Mouse (Mus musculus) adrenal gland, postnatal 10 days (tissue): ENCODE results near the gene Rac3. TPM values are rescaled to one million over a fixed set of nuclear protein-coding genes. Genes with fewer than 3 reads are reported as not detected.
"Not testable (repeated sequence)": the region's sequence is repeated elsewhere in the genome, so short reads cannot be mapped to it uniquely, and the experiment has no call there.

ENCODE experiments used
- DNase-seq: peaks from one replicate; pipeline ENCODE4 v3.0.0; 2021; ENCODE audit warnings: mixed read lengths
- total RNA-seq, 2 experiments: library from RNA; stranded (reverse); gene quantifications; 2 replicates each; pipeline ENCODE4 v1.2.3; 2021

Gene Rac3
- total RNA-seq, 2 experiments from 2014 or later = 3.8 to 9.5 TPM

- no peak for DNase-seq
Measured at GRCm38 (mm10) chr11:120727564-120727963, 6.3 kb downstream of the Rac3 start.

GRCm38 (mm10) chr11:120728530-120729240 is 7.4 kb downstream of the Rac3 start:
- DNase-seq = no peak

- not testable (repeated sequence) for DNase-seq
Measured at GRCm38 (mm10) chr11:120729432-120730050, 8.3 kb downstream of the Rac3 start.

- DNase-seq = no peak
Measured at GRCm38 (mm10) chr11:120730331-120730870, 9.1 kb downstream of the Rac3 start.

- no peak for DNase-seq
Measured at GRCm38 (mm10) chr11:120731395-120731794, 10.1 kb downstream of the Rac3 start.

GRCm38 (mm10) chr11:120731858-120732680 is 10.8 kb downstream of the Rac3 start, which contains the start of gene Cbr2:
Cbr2 (minus strand) TSS chr11:120732114.
- DNase-seq = no peak

- peak; percentile 84 for DNase-seq
Measured at GRCm38 (mm10) chr11:120733521-120733920, 12.3 kb downstream of the Rac3 start.

GRCm38 (mm10) chr11:120736424-120736823 is 15.2 kb downstream of the Rac3 start:
- DNase-seq = no peak

- DNase-seq = no peak
Measured at GRCm38 (mm10) chr11:120740981-120741380, 19.7 kb downstream of the Rac3 start.

GRCm38 (mm10) chr11:120744121-120744701 is 22.9 kb downstream of the Rac3 start:
- DNase-seq = no peak

- DNase-seq = no peak
Measured at GRCm38 (mm10) chr11:120747974-120748373, 26.7 kb downstream of the Rac3 start.

GRCm38 (mm10) chr11:120749430-120749829 is 28.2 kb downstream of the Rac3 start:
- DNase-seq = peak; percentile 45

- DNase-seq = no peak
Measured at GRCm38 (mm10) chr11:120751606-120752005, 30.3 kb downstream of the Rac3 start.

GRCm38 (mm10) chr11:120760236-120760635 is 39.0 kb downstream of the Rac3 start:
- DNase-seq = no peak

- DNase-seq = no peak
Measured at GRCm38 (mm10) chr11:120761811-120762671, 40.8 kb downstream of the Rac3 start.

- DNase-seq = not testable (repeated sequence)
Measured at GRCm38 (mm10) chr11:120762672-120763041, 41.4 kb downstream of the Rac3 start, which contains the start of gene Hmga1b. Hmga1b (plus strand) TSS chr11:120762794.

GRCm38 (mm10) chr11:120763121-120763999 is 42.1 kb downstream of the Rac3 start:
- not testable (repeated sequence) for DNase-seq

GRCm38 (mm10) chr11:120767023-120767422 is 45.8 kb downstream of the Rac3 start:
- DNase-seq = not testable (repeated sequence)

- no peak for DNase-seq
Measured at GRCm38 (mm10) chr11:120768206-120768605, 46.9 kb downstream of the Rac3 start.

GRCm38 (mm10) chr11:120772749-120773148 is 51.5 kb downstream of the Rac3 start:
- DNase-seq = no peak
